Mouse (Mus musculus): ENCODE data around the gene Ipo13. TPM values are rescaled to one million over a fixed set of nuclear protein-coding genes. Genes with fewer than 3 reads are reported as not detected.

Gene Ipo13
- polyA plus RNA-seq (2014; fragmentation: Illumina TruSeq; extraction: RNeasy Lipid Tissue Mini Kit (QIAGEN cat#74804); ENCODE audit: low read depth, low replicate concordance) = 2.3 TPM

GRCm38 (mm10) chr4:117914591-117915442, at the start of gene Ipo13:
Ipo13 (minus strand) TSS chr4:117914999.

GRCm38 (mm10) chr4:117929391-117929881, 14.6 kb upstream of the Ipo13 start, which contains the start of gene Artn:
Artn (minus strand) TSS chr4:117929763.

DNA sequence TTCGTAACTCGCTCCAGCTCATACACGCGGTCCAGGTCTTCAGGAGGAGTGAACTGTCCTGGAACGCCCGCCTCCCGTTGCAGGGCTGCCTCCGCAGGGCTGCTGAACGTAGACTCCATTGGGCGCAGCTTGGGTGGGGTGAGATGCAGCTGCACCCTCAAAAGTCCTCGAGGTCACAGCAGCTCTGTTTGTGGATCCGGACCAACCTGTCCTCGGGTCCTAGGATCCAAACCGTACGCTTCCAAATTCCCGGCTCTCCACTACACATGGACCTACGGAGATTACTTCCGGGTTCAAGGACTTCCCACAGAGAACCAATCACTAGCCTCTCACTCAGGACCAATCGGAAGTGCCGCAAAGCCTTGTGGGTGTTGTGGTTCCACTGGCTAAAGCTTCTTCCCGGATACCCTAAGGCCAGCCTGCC, 23.0 kb downstream of the Ipo13 start, which contains the start of gene Dph2:
Dph2 (minus strand) TSS at position 295 of the 424 bp plus-strand sequence.

DNA sequence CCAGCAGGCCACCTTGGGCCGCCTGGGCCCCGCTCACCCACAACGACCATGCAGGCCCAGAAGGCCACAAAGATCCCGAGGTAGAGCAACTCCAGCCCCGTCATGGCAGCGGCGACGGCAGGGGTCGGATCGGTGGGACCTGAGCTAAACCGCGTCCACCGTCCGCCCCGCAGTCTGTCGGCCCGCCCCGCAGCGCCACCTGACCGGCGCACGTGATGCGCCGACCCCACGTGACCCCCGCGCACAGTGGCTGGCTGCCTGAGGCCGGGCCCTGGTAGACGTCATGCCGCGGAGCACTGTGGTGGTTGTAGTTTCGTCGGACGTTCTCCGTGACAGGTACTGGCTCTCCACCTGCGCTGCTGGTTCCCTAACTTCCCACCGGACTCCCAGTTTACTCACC, 27.7 kb downstream of the Ipo13 start, which contains the start of gene Atp6v0b:
Atp6v0b (minus strand) TSS at position 201 of the 400 bp plus-strand sequence.

DNA sequence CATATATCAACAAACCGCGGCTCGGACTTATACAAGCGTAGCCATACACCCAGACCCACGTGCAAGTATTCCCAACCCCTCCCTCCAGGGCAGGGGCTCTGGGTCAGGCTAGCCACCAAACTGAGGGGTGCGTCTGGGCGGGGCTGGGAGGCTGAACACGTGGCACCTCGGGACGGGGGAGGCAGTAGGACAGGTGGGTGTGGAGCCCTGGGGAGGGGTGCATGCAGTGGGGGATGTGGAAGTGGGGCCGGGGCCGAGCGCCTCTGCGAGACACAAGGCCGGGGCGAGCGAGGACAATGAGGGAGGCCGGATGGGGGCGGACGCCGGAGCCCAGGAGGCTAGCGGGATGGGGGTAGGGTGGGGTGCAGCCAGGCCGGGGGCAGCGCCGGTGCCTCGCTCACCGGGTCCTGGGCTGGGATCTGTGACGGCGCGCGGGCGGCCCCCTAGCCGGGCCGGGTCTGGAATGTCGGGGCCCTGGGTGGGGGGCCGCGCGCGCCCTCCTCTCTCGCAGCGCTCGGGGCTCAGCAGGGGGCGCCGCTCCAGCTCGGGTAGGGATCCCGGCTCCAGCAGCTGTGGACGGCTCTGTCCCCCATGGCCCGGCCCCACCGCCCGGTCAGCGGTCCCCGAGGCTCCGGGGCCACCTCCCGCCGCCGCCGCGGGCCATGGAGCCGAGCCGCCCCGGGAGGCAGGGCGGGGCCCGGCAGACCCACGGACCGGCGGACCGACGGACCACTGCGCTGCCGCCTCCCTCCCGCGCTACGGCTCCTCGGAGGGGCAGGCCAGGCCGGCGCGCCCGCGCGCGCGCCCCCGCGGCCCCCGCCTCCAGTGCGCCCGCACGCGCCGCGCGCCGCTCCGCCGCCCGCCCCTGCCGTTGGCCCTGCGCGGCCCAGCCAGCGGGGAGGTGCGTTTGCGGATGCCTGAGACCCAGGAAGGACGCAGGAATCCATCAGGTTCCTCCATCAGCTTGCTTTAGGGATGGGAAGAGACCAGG, 31.8 kb downstream of the Ipo13 start, which contains the start of gene B4galt2:
B4galt2 (minus strand) TSS at position 787 of the 991 bp plus-strand sequence.

DNA sequence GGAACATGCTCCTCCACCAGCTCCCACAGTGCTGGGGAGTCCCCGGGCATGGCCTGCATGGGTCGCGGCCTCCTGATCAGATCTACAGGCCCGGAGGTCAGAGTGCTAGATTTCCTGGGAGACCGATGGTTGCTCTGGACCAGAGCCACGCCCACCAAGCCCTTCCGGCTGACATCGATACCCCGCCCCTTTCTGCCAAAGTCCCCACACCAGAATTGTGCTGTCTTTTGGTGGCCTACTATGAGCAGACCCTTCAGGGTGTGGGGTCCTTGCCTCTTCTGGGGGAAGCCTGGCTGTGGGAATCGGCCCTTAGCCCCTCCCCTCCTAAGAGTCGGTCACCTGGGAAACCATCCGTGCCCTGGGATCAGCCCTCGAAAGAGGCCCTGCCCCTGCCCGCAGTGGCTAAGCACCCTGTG, 42.3 kb downstream of the Ipo13 start, which contains the start of gene Ccdc24:
Ccdc24 (minus strand) TSS at position 87 of the 416 bp plus-strand sequence.

Other genes with a start within 250 kb of the Ipo13 start
- gene Dmap1, start 232.7 kb downstream of the Ipo13 start, polyA plus RNA-seq (2014; fragmentation: Illumina TruSeq; extraction: RNeasy Lipid Tissue Mini Kit (QIAGEN cat#74804); ENCODE audit: low read depth, low replicate concordance) = 1.2 TPM
- gene Gm12845, start 190.6 kb downstream of the Ipo13 start, polyA plus RNA-seq (2014; fragmentation: Illumina TruSeq; extraction: RNeasy Lipid Tissue Mini Kit (QIAGEN cat#74804); ENCODE audit: low read depth, low replicate concordance) = not detected
- not detected for gene Klf17, start 149.4 kb downstream of the Ipo13 start, polyA plus RNA-seq (2014; fragmentation: Illumina TruSeq; extraction: RNeasy Lipid Tissue Mini Kit (QIAGEN cat#74804); ENCODE audit: low read depth, low replicate concordance)
- 3.1 TPM for gene Slc6a9, start 80.5 kb downstream of the Ipo13 start, polyA plus RNA-seq (2014; fragmentation: Illumina TruSeq; extraction: RNeasy Lipid Tissue Mini Kit (QIAGEN cat#74804); ENCODE audit: low read depth, low replicate concordance)
- gene Ccdc24, start 42.4 kb downstream of the Ipo13 start, polyA plus RNA-seq (2014; fragmentation: Illumina TruSeq; extraction: RNeasy Lipid Tissue Mini Kit (QIAGEN cat#74804); ENCODE audit: low read depth, low replicate concordance) = not detected
- not detected for gene B4galt2, start 31.5 kb downstream of the Ipo13 start, polyA plus RNA-seq (2014; fragmentation: Illumina TruSeq; extraction: RNeasy Lipid Tissue Mini Kit (QIAGEN cat#74804); ENCODE audit: low read depth, low replicate concordance)
- 37.1 TPM for gene Atp6v0b, start 27.7 kb downstream of the Ipo13 start, polyA plus RNA-seq (2014; fragmentation: Illumina TruSeq; extraction: RNeasy Lipid Tissue Mini Kit (QIAGEN cat#74804); ENCODE audit: low read depth, low replicate concordance)
- 1.2 TPM for gene Dph2, start 23.0 kb downstream of the Ipo13 start, polyA plus RNA-seq (2014; fragmentation: Illumina TruSeq; extraction: RNeasy Lipid Tissue Mini Kit (QIAGEN cat#74804); ENCODE audit: low read depth, low replicate concordance)
- gene Artn, start 14.8 kb upstream of the Ipo13 start, polyA plus RNA-seq (2014; fragmentation: Illumina TruSeq; extraction: RNeasy Lipid Tissue Mini Kit (QIAGEN cat#74804); ENCODE audit: low read depth, low replicate concordance) = not detected
- gene St3gal3, start 219.9 kb upstream of the Ipo13 start, polyA plus RNA-seq (2014; fragmentation: Illumina TruSeq; extraction: RNeasy Lipid Tissue Mini Kit (QIAGEN cat#74804); ENCODE audit: low read depth, low replicate concordance) = 4.3 TPM

Measured in liver, adult 10 weeks (tissue).